Mouse (Mus musculus) ES-E14 (cell line): ENCODE measurements at regions not wholly inside any gene's neighbourhood (a gene's known extent, or its start where the extent isn't known, plus 50 kb on each side); places are given as distances from the start of the nearest gene placed in this dataset.

Experiments used
- CHD2 ChIP-seq: IDR thresholded peaks from 2 replicates; pipeline ENCODE4 v1.6.1; 2014; ENCODE audit warnings: mild to moderate bottlenecking, low read depth, low read length, inconsistent platforms
- HCFC1 ChIP-seq: IDR thresholded peaks from 2 replicates; pipeline ENCODE4 v1.6.1; 2012; ENCODE audit warnings: low read length, inconsistent platforms, borderline replicate concordance; ENCODE audit not compliant: insufficient read depth

DNA sequence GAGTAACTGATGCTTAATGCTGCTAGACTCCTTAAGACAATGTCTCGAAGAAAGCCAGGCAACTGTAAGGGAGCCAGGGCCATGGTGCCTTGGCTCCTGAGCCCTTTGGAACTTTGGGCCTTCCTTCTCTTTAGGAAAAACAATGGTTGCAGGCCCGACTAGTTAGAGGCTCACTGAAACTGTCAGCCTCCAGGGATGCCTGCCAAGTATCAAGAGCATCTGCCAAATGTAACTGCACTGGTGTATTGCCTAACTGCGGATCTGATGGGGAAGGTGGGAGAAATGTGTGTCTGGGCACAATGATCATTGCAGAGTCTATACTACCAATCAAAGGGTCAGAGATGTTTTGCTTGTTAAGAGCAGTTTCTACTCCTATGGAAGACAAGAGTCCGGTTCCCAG is 121.1 kb downstream of the H2al1j start:
- TF ChIP-seq CHD2 (no peak), HCFC1 (no peak)
